Mouse (Mus musculus): ENCODE measurements around the gene Fhit. TPM values are rescaled to one million over a fixed set of nuclear protein-coding genes. Genes with fewer than 3 reads are reported as not detected.

Gene Fhit
- polyA plus RNA-seq, 1 experiment from 2014 or later: 6.1 TPM

DNA sequence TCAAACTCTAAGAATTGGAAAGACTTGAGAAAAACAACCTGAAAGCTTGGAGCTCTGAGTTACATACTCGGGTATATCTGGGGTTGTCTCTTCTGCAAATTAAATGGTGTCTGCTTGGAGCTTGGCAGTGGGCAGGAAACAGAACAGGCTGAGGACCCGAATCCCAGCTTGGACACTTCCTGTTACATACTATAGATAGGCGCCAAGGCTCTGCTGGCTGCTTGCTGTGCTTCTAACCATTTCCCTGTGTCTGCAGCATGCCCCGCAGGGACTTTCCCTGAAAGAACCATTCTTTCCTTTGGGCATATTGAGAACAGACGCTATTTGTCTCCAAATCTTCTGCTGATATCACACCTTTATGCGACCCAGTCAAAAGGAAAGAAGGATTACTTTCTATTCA lies 1606.0 kb downstream of the Fhit start:
- Histone ChIP-seq H3K4me2 (replicated peaks) (no peak overlapping the region), H3K27ac (replicated peaks) (no peak overlapping the region), H3K9me3 (no peaks in the 10 kb centered on the region), H3K4me1 (peaks cover 12% of the 10 kb centered on the region), H3K27me3 (no peaks in the 10 kb centered on the region), H3K36me3 (no peaks in the 10 kb centered on the region), H3K9ac (replicated peaks) (no peak overlapping the region), H3K4me3 (no peak overlapping the region)
- ATAC-seq (replicated peaks): no peak
- 20% methylated on average over 6 of the region's 6 CpGs for WGBS

GRCm38 (mm10) chr14:9552149-9552548 lies 1609.7 kb downstream of the Fhit start:
- Histone ChIP-seq H3K9ac (replicated peaks) (no peak overlapping the region), H3K4me2 (replicated peaks) (no peak overlapping the region), H3K4me1 (peaks cover 12% of the 10 kb centered on the region), H3K36me3 (no peaks in the 10 kb centered on the region), H3K9me3 (no peaks in the 10 kb centered on the region), H3K4me3 (no peak overlapping the region), H3K27me3 (no peaks in the 10 kb centered on the region), H3K27ac (replicated peaks) (no peak overlapping the region)
- no peak for ATAC-seq (replicated peaks)

DNA sequence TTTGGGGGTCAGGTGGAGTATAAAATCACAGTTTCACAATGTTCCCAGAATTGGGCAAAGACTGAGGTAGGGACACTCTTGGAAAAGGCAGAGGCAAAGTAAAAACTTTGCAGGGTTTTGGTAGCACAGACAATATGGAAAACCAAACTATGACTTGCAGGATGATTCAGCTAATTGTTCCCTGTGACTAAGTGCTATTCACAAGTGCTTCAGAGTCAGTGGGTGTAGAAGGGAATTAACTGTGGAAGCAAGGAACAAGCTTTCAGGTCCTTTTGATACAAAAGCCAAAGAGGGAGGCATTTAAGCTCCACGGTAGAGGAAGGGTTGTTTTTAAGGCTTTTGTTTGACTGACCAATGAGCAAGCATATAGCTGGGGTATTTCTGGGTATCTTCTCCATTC lies 1613.9 kb downstream of the Fhit start:
- 6% methylated on average over 1 of the region's 1 CpGs for WGBS
- ATAC-seq (replicated peaks): no peak

DNA sequence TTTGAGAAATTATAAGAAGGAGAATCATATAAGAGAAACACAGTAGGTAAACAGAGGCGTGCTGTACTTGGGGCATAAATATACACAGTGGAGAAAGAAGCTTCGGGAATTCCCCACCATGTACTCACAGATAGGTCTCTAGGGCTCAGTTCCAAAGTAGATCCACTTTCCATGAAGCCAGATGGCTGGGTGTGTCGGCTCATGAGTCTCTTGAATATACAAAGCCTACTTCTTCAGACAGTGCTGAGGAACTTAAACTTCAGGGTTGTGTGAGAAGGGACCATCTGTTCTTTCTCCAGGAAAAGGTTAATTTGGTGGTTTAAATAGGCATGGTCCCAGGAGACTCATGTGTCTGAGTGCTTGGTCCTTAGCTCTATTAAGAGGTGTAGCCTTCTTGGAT lies 1617.5 kb downstream of the Fhit start:
- H3K36me3 ChIP-seq: no peaks in the 10 kb centered on the region
- no peaks in the 10 kb centered on the region for H3K27me3 ChIP-seq
- no peak overlapping the region for H3K9ac ChIP-seq (replicated peaks)
- WGBS: 65% methylated on average over 3 of the region's 3 CpGs
- no peaks in the 10 kb centered on the region for H3K4me1 ChIP-seq
- no peak overlapping the region for H3K27ac ChIP-seq (replicated peaks)
- no peak for ATAC-seq (replicated peaks)
- no peak overlapping the region for H3K4me2 ChIP-seq (replicated peaks)
- H3K9me3 ChIP-seq: no peaks in the 10 kb centered on the region
- H3K4me3 ChIP-seq: no peak overlapping the region

More for the DNA sequence above, 1613.9 kb downstream of the Fhit start:
- Histone ChIP-seq H3K9ac (replicated peaks) (no peak overlapping the region), H3K27me3 (no peaks in the 10 kb centered on the region), H3K4me3 (no peak overlapping the region), H3K9me3 (no peaks in the 10 kb centered on the region), H3K4me2 (replicated peaks) (no peak overlapping the region), H3K27ac (replicated peaks) (no peak overlapping the region), H3K4me1 (no peaks in the 10 kb centered on the region), H3K36me3 (no peaks in the 10 kb centered on the region)

DNA sequence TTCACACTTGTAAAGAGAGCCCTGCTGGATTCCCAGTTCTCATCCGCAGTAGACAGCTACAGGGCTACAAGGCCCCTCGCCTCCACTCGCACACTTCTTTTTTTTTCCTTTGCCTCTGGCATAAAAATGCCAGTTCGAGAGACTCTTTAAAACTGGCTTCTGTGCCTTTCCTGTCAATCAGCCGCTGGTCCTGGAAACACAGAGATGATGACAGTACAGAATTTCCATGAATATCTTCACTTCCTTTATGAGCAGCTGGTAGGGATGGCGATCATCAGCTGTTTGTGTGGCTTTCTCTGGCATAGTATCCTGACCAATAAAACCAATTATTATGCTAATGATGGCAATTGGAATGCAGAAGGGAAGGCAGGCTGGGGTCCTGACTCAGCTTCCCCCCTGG lies 1626.3 kb downstream of the Fhit start:
- Histone ChIP-seq H3K4me3 (no peak overlapping the region), H3K36me3 (no peaks in the 10 kb centered on the region), H3K27ac (replicated peaks) (no peak overlapping the region), H3K9ac (replicated peaks) (no peak overlapping the region), H3K4me2 (replicated peaks) (no peak overlapping the region), H3K9me3 (no peaks in the 10 kb centered on the region), H3K27me3 (no peaks in the 10 kb centered on the region), H3K4me1 (no peaks in the 10 kb centered on the region)
- WGBS: 40% methylated on average over 6 of the region's 6 CpGs
- 0 out of 2 replicates have a peak, but pooled peaks have one; percentile 38 for ATAC-seq (replicated peaks)

DNA sequence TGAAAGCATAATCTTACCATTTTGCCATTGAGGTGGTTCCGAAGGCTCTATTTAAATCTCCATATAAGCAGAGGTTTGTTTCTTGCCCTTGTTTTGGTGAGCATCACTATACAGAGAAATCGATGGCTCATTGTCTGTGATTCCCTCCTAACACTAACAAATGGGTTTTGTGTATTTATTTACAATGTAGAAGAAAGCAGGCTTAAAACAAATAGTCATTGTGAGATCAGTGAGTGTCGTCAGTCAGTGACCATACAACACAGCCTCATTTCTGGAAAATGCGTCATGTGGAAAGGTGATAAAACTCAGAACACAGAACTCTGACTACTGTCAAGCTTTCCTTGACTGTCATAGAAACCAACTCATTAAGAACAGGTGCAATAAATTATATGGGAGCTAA lies 1632.6 kb downstream of the Fhit start:
- H3K9ac ChIP-seq (replicated peaks): no peak overlapping the region
- no peaks in the 10 kb centered on the region for H3K9me3 ChIP-seq
- H3K27ac ChIP-seq (replicated peaks): no peak overlapping the region
- WGBS: 89% methylated on average over 4 of the region's 4 CpGs
- H3K36me3 ChIP-seq: no peaks in the 10 kb centered on the region
- no peaks in the 10 kb centered on the region for H3K4me1 ChIP-seq
- no peak for ATAC-seq (replicated peaks)
- H3K4me3 ChIP-seq: no peak overlapping the region
- no peaks in the 10 kb centered on the region for H3K27me3 ChIP-seq
- no peak overlapping the region for H3K4me2 ChIP-seq (replicated peaks)

DNA sequence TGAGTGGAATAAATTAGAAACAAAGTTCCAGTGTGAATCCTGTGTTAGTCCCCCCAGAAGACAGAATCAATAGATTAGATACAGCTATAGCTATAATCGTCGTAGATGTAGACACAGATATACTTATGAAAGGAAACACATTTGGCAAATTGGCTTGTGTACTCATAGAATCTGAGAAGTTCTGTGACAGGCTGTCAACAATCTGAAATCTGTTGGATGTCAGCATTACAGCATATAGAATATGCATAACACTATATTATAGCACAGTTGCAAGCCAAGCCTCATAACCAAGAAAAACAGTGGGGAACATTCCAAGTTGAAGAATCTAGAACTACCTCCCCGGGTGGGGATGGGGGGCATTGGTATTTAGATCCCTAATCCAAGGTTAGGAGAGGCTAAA lies 1635.7 kb downstream of the Fhit start:
- no peak overlapping the region for H3K4me3 ChIP-seq
- no peak overlapping the region for H3K4me2 ChIP-seq (replicated peaks)
- H3K36me3 ChIP-seq: no peaks in the 10 kb centered on the region
- 78% methylated on average over 3 of the region's 3 CpGs for WGBS
- H3K4me1 ChIP-seq: no peaks in the 10 kb centered on the region
- no peak overlapping the region for H3K9ac ChIP-seq (replicated peaks)
- H3K9me3 ChIP-seq: no peaks in the 10 kb centered on the region
- H3K27ac ChIP-seq (replicated peaks): no peak overlapping the region
- peak; percentile 67; the same call in 1 of the 2 replicates for ATAC-seq (replicated peaks)
- H3K27me3 ChIP-seq: no peaks in the 10 kb centered on the region

- Histone ChIP-seq H3K9me3 (no peaks in the 10 kb centered on the region), H3K4me2 (replicated peaks) (no peak overlapping the region), H3K9ac (replicated peaks) (no peak overlapping the region), H3K27me3 (no peaks in the 10 kb centered on the region), H3K4me3 (no peak overlapping the region), H3K4me1 (no peaks in the 10 kb centered on the region), H3K36me3 (no peaks in the 10 kb centered on the region), H3K27ac (replicated peaks) (no peak overlapping the region)
- ATAC-seq (replicated peaks): no peak
- WGBS: 84% methylated on average over 2 of the region's 2 CpGs
Measured at GRCm38 (mm10) chr14:9517651-9518050, 1644.2 kb downstream of the Fhit start.

GRCm38 (mm10) chr14:9509678-9510077 lies 1652.2 kb downstream of the Fhit start:
- H3K36me3 ChIP-seq: no peaks in the 10 kb centered on the region
- H3K9me3 ChIP-seq: no peaks in the 10 kb centered on the region
- H3K27ac ChIP-seq (replicated peaks): no peak overlapping the region
- H3K4me2 ChIP-seq (replicated peaks): no peak overlapping the region
- H3K27me3 ChIP-seq: no peaks in the 10 kb centered on the region
- H3K4me3 ChIP-seq: no peak overlapping the region
- H3K4me1 ChIP-seq: no peaks in the 10 kb centered on the region
- ATAC-seq (replicated peaks): no peak
- 76% methylated on average over 1 of the region's 1 CpGs for WGBS
- H3K9ac ChIP-seq (replicated peaks): no peak overlapping the region

Other genes with a start within 250 kb of the Fhit start
- gene Gm3839, start 194.7 kb upstream of the Fhit start, polyA plus RNA-seq (2015; fragmentation: Nextera tagmentation; extraction: Ambion mirVana): 0.92 and 1.5 TPM in 2 replicates

Data from forebrain, embryonic 15.5 days (tissue).